Mouse (Mus musculus): ENCODE results near the gene Gna13.
"Not testable (repeated sequence)": the region's sequence is repeated elsewhere in the genome, so short reads cannot be mapped to it uniquely, and the experiment has no call there.

Gna13 gene

DNA sequence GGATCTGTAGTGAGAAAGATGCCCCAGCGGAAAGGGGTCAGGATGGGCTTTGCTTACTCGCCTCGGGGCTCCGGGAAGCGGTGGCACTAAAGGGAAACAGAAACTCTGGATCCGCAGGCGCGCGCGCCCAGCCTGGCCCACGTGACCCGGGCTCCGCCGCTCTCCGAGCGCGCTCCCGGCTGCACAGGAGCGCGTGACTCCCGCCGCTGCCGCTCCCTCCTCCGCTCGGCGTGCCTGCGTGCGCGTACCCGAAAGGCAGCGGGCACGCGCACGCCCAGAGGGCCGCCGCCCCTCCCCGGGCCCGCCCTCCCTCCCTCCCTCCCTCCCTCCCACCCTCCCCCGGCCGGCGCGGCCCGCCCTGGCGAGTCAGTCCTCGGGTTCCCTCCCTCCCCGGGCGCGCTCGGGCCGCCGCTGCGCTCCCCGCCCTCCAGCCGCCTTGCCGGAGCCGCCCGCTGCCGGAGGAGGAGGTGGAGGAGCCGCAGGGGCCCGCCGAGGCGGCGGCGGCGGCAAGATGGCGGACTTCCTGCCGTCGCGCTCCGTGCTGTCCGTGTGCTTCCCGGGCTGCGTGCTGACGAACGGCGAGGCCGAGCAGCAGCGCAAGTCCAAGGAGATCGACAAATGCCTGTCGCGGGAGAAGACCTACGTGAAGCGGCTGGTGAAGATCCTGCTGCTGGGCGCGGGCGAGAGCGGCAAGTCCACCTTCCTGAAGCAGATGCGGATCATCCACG, at the start of gene Gna13:
Gene Gna13, plus strand, starts transcription at position 369 of the 728 bp plus-strand sequence.
- DNase-seq (ENCODE audit: low spot score in 2 of 2), result peak; percentile 87 to 92

DNA sequence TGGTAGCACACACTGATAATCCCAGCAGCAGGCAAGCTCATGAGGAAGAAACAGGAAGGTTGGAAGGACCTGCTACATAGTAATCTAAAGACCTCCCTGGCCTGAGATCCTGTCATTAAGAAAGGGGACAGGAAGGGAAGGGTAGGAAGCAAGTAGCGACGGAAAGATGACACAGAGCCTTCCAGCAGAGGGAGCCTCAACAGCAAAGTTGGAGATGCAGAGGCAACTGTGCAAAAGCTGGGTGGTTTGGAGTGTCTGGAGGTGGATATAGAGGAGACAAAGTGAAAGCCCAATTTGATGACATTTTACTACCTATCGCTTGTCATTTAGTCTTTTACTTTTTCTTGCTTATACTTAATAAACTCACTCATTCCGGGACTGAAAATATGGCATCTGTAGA, 45.7 kb upstream of the Gna13 start:
- DNase-seq (ENCODE audit: low spot score in 2 of 2), result peak; percentile 38 to 67

DNA sequence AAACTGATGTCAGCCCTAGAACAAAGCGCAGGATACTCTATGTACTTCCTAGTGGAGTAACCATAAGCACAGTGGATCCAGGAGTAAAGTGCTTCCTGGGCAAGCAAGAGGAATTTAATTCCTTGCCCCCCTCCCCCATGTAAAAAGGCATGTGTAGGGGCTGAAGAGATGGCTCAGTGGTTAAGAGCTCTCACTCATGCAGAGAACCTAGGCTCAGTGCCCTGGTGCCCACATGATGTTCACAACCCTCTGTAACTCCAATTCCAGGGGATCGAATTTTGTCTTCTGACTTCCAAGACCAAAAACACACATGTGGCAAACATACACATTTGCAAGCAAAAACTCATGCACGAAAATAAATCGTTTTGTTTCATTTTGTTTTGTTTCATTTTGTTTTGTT, 43.2 kb upstream of the Gna13 start:
- DNase-seq (ENCODE audit: low spot score in 2 of 2), result no peak

DNA sequence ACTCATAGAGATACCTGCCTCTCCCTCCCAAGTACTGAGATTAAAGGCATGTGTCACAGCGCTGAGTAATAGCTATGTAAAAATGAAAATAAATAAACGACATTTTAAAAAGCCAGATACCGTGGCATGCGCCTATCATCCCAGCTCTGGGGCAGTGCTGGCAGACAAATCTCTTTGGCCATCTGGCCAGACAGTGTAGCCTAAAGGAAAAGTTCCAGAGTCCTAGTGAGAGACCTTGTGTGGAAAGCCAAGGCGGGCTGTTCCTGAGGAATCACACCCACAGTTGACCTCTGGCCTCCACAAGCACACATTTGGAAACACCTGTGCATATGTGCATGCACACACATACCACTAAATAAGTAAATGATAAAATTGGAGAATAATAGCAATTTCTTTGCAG, 42.7 kb upstream of the Gna13 start:
- no peak for DNase-seq (ENCODE audit: low spot score in 2 of 2)

DNA sequence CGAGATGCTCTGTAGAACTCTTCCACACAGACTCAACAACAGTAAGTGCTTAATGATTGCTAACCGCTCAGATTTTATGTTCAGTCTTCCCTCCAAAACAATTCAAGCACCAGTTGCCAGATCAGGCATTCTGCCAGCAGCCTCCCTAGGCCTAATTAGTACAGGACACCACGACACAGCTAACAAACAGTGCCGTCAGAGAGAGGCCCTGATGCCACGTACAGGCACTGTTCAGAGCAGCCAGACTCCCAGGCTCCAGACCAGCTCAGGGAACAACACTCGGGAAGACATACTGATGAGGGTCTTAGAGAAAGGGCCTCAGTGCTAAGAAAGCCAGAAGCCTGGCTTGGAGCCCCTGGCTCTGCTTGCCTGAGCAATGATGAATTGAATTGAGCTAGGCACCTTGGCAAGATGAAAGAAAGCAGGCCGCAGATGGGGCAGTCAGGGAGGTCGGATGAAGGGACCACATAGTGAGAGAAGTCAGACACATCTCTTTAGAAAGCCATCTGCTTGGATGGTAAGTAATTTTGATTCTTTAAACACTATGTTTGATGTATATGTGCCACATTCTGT, 42.2 kb upstream of the Gna13 start:
- peak; percentile 49 to 58 for DNase-seq (ENCODE audit: low spot score in 2 of 2)

DNA sequence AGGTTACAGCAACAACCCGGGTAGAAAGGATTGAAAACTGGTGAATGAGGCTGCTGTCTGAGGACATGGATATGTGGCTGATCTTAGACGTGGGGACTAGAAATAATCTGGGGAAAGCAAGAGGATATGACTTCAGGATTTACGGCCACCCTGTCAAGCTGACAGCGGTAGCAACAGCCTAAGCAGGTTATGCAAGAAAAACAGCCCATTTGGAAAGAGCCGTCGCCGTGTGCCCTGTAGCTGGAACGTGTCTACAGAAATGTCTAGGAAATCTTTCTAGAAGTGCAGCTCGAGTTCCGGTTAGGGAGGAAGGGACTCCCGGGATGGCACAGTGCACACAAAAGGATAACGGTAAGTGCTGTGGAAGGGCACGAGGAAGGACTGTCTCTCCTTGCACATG, 36.4 kb upstream of the Gna13 start:
- no peak for DNase-seq (ENCODE audit: low spot score in 2 of 2)

DNA sequence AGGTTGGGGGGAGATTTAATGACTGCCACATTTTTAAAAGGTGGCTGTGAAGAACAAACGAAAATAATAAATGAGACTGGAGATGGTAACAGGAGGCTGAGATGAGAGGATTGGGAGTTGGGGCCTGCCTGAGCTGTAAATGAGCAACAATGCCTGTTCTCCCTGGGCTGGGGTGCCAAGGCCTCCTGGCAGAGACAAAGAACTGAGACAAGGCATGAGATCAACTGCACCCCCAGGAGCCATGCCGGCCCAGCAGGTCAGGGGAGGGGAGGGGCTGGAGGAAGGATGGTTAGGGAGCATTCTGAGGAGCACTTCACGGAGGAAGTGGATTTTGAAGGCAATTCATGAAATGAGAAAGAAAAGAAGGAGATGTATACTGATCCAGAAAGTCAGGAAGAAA, 35.2 kb upstream of the Gna13 start:
- no peak for DNase-seq (ENCODE audit: low spot score in 2 of 2)

DNA sequence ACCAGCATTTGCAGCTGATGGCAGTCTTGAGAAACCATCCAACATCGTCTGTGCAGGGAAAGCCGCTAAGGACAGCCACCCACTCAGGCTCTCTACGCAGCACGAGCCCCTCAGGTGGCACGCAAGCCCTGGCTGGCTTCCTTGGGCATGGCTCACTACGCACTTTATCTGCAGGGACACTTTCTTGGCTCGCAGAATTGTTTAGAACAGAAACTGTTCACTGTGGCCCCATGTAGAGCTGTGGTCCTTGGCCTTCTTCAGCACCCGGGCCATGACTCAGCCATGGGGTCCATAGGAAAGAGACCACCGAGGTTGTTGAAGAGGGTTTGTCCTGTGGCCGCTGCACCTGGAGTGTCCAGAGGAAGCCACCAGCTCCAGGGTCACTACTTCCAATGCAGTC, 34.7 kb upstream of the Gna13 start:
- DNase-seq (ENCODE audit: low spot score in 2 of 2), result no peak

DNA sequence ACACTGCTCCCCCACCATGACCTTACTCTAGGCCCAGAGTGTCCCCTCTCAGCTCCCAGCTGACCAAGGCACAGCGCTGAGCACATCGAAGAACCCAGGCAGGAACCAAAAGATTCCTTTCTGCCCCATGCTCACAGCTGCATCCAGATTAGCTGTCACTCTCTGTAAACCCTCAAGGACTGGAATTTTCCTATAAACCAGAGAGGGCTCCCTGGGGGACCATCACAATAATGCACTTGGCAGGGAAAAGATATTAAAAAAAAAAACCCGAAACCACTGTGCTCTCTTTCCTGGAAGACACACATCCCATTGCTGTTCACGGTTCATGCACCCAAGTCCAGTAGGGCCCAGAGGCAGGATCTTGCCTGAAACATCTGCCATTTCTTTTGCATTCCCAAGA, 33.3 kb upstream of the Gna13 start:
- no peak for DNase-seq (ENCODE audit: low spot score in 2 of 2)

DNA sequence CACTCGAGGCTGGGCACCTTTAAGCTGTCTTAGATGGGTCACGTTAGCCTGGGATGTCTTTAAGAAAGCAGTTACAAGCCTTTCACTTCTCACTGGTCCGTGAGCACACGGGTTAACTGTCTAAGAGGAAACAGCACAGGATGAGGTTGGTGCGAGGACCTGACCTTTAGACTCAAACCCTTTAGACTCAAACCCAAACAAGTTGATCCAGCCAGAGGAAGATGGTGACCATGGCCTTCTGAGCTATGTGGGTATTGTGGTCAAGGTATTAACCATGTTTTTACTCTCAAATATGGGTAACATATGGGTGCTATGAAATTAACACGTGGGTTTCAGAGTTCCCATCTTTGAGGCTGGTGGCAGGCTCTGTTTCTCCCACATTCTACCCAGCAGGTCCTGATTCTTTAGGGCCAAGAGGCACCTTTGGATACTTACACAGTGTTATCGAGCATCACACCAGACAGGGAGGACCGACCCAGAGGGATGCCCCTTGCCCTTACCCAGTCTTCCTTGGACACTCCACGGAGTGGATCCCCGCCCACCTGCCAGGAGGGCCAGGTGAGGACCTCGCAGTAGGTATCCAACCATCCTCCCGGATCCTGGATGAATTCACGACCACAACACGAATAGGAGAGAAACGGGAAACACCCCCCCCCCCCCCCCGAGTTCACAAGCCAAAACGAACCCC, 31.8 kb upstream of the Gna13 start:
- no peak for DNase-seq (ENCODE audit: low spot score in 2 of 2)

DNA sequence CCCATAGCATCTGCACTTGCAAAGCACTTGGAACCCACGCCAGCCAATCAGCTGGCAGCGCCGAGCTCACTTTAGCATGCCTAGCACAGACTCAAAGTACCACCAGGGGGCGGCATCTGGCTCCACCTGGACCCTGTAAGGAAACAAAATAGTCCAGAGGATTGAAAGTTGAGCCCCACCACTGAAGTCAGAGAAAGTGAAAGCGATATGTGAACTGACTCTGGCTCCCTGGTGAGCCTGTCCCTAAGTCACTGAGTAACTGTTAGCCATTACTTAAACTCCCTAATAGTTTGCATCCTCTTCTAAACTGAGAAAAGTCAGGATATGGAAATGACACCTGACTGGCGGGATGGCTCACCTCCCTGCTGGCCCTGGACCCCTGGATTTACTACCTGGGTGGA, 31.2 kb upstream of the Gna13 start:
- DNase-seq (ENCODE audit: low spot score in 2 of 2), result peak; percentile 87 to 93

DNA sequence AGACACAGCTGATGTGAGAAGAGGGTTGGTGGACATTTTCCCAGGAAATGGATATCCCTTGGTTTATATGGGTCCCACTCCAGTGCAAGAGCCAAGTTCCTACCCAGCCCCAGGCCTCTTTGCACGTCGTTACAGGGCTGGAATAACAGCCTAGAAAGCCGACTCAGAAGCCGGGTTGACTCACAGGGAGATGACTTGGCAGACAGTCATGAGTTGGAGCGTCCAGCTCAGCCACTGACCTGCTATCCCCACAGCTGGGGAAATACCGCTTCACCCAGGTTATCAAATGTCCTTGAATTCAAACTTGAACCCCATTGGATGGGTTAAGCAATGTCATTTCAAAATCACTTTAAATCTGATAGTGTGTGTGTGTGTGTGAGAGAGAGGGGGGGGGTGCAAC, 29.9 kb upstream of the Gna13 start:
- DNase-seq (ENCODE audit: low spot score in 2 of 2), result no peak

DNA sequence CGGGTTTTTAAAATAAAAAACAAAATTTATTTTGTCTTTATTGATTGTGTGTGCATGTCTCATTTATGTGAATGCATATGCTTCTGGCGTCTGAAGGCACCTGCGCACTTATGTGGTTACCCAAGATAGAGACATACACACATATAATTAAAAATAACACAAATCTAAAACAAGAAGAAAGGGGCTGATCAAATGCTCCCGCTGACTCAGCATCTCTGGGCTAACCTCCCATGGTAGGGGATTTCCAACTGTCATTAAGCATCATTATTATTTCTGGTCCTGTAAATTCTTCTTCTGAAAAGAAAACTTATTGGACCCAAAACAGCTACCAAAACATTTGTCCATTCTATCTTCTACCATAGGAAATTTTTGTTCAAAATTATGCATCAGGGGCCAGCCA, 27.9 kb upstream of the Gna13 start:
- DNase-seq (ENCODE audit: low spot score in 2 of 2), result no peak

DNA sequence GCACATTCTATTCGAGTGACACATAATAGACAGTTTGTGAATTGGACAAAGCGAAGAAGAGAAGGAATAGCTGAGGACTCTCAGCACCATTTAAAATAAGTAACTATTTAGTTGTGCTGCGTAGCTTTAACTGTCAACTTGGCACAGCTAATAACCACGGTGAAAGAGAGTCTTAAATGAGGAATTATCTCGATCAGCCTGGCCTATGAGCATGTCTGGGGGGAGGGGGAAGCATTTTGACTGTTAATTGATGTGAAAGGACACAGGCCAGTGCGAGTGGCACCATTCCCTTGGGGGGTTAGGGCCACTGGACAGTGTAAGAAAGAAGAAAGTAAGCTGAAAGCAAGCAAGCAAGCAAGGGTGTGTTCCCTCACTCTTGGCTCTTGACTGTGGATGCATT, 26.7 kb upstream of the Gna13 start:
- DNase-seq (ENCODE audit: low spot score in 2 of 2), result no peak

DNA sequence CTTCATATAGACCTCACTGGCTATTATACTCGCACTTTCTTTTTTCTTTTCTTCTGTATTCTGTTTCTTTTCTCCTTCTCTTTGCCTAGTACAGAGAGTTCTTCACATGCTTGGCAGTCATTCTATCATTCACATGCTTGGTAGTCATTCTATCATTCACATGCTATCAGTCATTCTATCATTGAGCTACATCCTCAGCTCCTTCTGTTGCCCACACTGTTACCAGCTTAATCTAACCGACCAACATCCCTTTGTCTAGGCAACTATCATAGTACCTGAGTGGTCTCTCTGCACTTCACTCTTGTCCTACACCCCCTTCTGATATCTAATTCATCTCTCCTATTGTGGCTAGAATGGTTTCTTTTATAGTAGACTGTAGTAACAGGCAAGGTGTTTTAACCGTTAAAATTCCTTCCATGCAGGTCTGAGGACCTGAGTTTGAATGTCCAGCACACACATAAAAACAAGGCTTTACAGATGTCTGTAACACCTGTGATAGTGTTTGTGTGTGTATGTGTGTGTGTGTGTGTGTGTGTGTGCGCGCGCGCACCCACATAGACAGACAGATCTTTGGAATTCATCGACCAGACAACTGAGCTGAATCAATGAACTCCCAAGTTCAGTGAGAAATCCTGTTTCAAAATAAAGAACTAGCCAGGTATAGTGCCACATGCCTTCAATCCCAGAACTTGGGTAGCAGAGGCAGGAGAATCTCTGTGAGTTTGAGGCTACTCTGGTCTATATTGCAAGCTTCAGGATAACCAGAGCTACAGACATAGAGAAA, 23.3 kb upstream of the Gna13 start:
- no peak for DNase-seq (ENCODE audit: low spot score in 2 of 2)

DNA sequence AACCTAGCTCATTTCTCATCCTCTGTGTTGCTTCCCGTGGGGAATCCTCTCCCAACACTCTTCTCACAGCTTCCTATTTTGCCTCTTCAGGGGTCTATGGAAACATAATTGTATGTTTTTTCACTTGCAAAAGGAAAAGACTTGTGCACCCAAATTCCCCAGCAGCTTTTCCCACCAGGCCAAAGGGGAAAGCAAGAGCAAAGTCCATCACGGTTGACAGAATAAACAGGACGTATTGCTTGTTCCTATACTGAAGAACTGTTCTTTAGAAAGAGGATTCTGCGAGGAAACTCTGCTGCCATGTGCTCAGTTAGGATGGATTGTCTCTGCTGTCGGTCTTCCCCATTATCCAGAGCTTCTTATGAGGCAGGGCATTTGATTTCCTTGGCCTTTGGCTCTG, 22.1 kb upstream of the Gna13 start:
- DNase-seq (ENCODE audit: low spot score in 2 of 2), result no peak

DNA sequence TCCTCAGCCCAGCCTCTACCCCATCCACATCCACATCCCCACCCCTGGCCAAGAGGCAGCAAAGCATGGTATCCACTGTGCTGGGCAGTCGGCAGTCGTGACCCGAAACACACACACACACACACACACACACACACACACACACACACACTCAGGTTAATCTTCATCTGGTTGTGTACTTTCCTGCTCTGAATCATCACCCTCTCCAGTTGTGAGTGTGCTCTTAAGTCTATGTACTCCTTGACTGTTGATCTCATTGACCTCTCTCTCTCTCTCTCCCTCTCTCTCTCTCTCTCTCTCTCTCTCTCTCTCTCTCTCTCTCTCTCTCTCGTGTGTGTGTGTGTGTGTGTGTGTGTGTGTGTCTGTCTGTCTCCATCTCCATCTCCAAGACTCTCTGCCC, 20.0 kb upstream of the Gna13 start:
- DNase-seq (ENCODE audit: low spot score in 2 of 2), result not testable (repeated sequence)

DNA sequence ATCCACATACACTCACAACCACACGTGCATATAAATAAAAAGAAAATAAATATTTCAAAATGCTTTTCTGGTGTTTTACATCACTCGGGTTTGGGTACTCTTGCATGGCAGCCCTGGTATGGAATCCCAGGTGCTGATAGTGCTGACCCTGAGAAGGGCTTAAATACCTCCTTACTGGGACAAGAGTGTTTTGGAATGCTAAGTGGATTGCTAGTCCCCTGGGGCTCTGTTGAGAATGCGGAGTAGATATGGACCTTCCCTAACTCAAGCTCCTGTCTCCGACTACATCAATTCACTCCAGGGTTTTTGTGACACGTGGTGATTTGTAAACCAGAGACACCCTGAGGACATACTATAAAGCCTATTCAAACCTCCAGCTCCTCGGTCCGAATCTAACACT, 19.1 kb upstream of the Gna13 start:
- no peak for DNase-seq (ENCODE audit: low spot score in 2 of 2)

DNA sequence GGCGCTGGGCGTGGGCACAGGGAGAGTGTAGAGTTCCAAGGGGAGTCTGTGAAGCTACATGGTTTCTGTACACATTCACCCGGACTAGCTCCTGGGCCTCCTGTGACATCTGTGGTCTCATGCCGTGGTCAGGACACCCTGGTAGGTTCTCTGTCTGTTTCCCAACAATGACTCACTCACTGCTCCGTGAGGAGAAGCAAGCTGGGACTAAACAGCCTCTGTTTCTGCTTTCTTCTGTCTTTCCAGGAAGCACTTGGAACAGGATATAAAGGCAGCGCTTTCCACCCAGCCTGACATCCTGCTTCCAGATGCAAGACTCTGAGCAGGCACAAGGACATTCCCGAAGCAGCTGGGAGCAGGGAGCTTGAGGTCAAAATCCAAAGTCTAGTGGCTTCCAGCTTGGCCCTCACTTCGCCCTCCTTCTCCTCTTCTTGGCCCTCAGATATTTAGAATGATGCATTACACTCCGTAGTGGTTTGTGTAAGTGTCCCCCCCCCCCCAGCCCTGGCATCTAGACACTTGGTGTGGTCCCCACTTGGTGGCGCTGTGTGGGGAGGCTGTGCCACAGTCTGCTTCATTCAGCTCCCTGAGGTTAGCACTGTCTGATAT, 18.5 kb upstream of the Gna13 start:
- DNase-seq (ENCODE audit: low spot score in 2 of 2), result no peak

DNA sequence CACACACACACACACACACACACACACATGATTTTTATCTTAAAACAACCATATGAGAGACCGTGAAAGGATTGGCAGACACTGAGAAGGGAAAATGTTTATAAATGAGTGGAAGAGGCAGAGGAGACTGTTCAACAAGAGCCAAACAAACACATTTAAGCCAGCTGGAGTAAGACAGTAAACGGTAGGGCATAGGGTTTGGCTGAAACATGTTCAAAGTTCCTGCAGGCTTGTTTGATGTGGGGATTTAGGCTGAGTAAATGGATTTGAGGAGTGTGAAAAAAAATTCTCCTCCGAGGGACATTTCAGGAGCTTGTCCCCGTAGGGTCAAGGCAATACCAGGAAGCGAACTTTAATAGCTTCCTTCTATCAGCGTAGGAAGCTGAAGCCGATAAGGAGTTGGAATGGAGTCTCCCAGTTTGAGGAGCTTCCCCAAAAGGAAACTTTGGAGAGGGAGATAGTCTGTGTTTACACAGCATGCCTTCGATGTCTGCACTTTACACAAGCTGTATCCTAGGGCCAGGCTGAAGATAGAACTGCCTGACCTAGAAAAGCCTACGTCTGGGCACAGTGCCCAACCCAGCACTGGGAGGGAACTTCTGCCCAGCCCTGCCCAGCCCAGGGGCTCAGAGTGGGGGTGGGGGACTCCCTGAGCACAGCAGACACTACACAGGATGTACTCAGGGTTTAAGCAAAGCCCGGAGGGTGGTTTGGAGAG, 15.2 kb upstream of the Gna13 start:
- DNase-seq (ENCODE audit: low spot score in 2 of 2), result peak; percentile 74 to 75

DNA sequence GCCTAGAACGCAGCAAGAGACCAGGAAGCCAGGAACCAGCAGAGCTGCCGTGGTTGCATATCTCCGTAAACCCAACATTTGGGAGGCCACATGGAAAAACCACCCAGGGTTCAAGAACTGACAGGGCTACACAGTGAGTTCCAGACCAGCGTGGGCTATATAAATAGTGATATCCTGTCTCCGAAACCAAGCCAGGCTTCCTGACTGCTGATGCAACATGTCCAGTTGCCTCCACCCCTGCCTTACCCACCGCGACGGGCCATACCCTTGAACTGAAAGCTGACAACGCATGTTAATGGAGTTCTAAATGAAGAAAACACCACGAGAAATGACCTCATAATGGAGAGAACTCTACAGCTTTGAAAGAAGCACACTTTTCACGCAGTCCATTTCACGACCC, 14.2 kb upstream of the Gna13 start:
- no peak for DNase-seq (ENCODE audit: low spot score in 2 of 2)

Data from frontal cortex, postnatal 36 days (tissue).